Mouse (Mus musculus): ENCODE data around the gene Gm21739. TPM values are rescaled to one million over a fixed set of nuclear protein-coding genes. Genes with fewer than 3 reads are reported as not detected.
"Not testable (repeated sequence)": the region's sequence is repeated elsewhere in the genome, so short reads cannot be mapped to it uniquely, and the experiment has no call there.

Gm21739 gene
- polyA plus RNA-seq (2015; fragmentation: Nextera tagmentation; extraction: Ambion mirVana), result not detected in 2 replicates

DNA sequence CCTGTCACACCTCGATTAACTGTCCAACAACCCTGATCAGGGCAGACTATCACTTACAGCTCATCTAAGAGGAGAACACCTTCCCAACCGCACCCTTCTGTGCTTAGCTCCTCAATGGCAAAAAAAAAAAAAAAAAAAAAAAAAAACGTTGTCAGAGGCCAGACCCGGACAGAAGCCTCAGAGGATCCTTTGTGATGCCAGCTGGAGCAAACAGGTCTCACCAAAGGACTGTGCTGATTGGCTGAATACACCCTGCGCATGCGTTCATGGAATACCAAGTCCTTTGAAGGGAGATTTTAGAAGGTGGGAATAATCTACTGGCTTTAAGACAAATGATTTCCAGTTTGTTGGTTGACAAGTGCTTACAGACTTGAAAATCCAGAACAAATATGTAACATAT lies at the start of gene Gm21739:
Gene Gm21739, minus strand, starts transcription at position 101 of the 400 bp plus-strand sequence.
- not testable (repeated sequence) for ATAC-seq, H3K9ac ChIP-seq

More for the DNA sequence above, at the start of gene Gm21739:
- H3K27ac ChIP-seq; H3K36me3 ChIP-seq; H3K27me3 ChIP-seq (replicated peaks); H3K4me1 ChIP-seq (replicated peaks); H3K4me3 ChIP-seq (replicated peaks); H3K9me3 ChIP-seq; H3K4me2 ChIP-seq (replicated peaks): not testable (repeated sequence)
- WGBS, result no CpG with 5 or more reads among the region's 6 CpGs

All from intestine, embryonic 15.5 days (tissue).